Mouse (Mus musculus) cerebellum, adult 2 months (tissue): Measurements from ENCODE around the gene Ak2.

Experiments used
- CTCF ChIP-seq: fragments of 200-500 bp; IDR thresholded peaks from 2 replicates; pipeline ENCODE4 v1.5.1; 2011; ENCODE audit warnings: low read depth, mild to moderate bottlenecking, control low read depth, low read length, moderate library complexity, borderline replicate concordance; ENCODE audit not compliant: insufficient read depth
- POLR2A ChIP-seq: fragments of 200-500 bp; IDR thresholded peaks from 2 replicates; pipeline ENCODE4 v1.6.1; 2011; ENCODE audit warnings: low read length, control low read depth, borderline replicate concordance; ENCODE audit not compliant: insufficient read depth

DNA sequence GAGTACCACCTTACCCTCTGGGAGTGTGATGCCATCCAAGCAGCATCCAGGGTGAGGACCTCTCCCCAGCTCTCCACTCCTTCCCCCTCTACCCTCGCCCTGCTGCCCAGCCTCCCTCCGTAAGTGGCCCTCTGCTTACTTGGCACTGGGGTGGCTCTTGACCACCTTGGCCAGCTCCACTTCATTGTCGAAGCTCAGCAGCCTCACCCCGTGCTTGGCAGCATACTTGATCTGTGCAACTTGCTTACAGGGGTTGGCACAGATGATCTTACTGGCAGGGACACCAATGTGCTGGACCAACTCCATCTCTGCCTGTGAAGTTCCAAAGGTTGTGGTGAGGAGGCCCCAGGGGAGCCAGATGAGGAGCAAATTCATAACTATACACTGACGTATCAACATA, 41.3 kb upstream of the Ak2 start:
- TF ChIP-seq POLR2A (no peak), CTCF (no peak)
